Mouse (Mus musculus) cerebellum, postnatal 14 days (tissue): ENCODE measurements around the gene Abcc4.

Source experiments
- DNase-seq, 2 experiments: peaks; one replicate each; pipeline ENCODE4 v3.0.0; 2021; ENCODE audit warnings: mixed read lengths in 2 of 2

Abcc4 gene

DNA sequence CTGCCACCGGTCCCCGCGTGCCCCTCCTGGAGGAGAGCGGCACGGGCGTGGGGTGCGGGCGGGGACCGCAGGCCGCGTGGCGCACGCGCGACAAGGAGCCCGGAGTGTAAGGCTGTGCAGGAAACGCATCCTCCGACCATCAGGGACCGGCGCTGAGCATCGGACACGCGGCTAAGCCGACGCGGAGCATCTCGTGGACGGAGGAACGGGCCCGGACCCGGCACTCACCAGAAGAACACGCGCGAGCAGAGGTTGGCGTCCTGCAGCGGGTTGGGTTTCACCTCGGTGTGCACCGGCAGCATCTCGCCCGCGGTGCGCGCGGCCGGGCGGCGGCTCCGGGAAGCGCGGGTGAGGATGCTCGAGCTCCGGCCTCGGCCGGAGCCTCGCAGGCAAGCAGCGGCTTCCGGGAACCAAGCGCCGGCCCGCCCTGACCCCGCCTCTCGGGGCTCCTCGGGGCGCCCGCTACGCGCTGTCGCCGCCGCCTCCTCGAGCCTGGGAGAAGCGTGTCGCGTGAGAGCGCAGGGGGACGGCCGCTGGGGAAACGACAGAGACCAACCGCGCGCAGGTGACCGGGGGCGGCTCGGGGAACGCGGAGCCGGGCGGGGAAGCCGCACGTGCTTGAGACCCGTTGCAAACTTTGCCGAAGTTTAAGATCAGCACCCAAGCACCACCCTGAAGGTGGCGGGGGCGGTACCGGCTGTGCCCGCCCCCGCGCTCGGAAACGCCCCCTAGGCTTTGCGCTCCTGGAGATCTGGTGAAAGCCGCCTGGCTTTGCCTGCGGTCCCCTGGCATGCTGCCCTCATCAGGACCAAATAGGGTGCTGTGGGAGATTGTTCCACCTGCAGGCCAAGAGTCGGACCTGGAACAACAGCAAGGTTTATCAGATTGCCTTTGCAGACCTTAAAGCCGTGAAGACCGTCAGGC lies at the start of gene Abcc4:
Gene Abcc4, minus strand, starts transcription at position 412 of the 924 bp plus-strand sequence.
- peak; percentile 57 to 63 for DNase-seq

DNA sequence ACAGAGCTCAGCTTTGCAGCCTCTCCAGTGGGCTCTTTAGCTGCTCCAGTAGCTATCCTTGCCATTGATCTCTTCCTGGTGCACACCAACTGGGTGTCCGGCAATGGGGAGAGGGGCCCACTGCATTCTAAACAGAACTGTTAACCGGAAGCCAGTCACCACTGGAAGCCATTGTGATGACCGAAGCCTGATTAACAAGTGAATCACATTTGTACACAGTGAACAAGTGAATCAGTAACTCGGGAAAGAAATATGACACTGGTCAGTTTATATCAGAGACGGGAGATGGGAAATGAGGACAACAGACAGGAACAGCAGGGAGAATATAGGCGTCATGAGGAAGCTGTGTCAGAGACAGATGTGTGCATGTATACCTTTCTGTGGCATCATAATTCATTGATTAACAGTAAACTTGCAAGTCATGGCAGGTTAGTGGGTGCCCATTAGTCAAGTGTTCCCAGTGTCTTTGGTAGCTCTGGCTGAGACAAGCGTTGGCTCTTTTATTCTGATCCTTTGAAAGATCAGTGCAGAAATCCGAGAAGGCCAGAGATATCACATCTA lies 45.3 kb upstream of the Abcc4 start:
- no peak for DNase-seq

DNA sequence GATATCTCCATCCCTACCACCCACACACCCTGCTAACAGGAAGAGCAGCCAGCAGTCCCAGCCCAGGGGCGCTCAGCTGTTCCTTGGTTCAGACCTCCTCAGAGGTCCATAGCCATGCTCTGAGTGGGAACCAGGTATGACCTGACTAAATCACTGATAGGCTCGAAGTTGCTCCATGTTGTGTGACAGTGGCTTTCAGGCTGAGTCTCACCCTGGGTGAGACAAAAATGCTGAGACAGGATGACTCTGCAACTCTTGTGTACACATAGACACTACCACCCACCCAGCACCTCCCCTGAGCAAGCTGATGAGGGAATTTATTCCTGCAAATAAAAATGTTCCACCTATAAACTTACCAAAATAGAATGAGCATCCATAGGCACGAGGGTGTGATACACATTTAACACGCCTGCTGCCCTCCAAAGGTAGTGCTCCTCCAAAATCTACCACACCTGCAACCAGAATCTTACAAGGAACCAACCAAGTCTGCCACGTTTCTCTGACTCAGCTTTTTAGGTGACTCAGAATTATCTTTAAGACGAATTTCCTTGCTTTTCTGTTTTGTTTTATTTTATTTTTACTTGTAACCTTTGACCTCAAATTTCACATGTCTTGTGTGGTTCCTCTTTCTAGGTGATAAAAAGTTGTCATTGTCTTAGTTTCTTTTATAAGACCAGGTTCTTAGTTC lies 44.6 kb upstream of the Abcc4 start:
- no peak for DNase-seq

DNA sequence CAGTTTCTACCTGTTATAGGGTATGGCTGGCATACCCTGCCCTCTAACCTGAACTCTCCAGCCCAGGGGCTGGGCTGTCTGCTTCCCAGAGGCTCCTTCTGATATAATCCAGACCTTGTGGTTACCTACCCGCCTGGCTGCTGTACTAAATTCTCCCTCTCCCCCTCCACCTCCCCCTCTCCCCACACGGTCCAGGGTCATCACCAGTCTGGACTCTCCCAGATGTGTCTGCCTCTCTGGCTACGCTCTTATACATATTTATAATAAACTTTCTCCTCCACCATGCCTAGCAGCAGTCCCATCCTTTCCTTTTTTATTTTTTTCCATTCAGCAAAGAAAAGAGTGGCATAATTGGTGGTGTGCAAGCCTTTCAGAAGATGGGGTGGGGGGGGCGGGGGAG lies 43.7 kb upstream of the Abcc4 start:
- DNase-seq = no peak

DNA sequence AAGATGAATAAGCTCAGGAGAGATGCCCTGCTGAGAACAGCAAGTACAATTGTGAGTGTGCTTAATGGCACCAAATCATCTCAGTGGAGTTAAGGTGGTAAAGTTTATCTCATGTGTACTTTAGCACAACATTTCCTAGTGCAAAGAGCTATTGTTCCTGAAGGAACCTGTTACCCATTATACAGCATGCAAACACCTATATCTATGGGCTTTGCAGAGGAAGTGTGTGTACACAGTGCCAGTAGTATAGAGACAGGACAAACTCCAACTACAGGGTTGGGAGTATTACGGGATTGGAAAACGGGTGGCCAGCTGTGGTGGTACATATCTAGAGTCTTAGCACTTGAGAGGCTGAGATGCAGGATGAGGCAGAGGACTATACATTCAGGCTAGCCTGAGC lies 43.0 kb upstream of the Abcc4 start:
- no peak for DNase-seq

DNA sequence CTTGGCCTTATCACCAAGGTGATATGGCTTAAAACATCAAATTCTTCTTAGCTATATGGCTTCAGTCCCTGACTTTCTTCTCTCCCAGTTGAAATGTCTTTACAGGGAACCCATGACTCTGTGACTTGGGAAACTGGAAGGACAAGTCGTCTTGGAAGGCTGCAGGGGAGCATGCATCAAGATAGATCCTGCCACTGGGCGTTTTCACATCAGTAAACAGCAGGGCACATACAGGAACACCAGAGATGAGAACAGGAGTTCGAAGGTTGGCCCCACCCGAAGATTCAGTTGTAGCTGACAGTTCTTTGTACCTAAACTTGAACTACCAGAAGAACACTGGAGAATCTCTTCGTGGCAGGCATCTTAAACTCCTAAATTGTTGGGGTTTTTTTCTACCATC lies 36.8 kb upstream of the Abcc4 start:
- no peak for DNase-seq

DNA sequence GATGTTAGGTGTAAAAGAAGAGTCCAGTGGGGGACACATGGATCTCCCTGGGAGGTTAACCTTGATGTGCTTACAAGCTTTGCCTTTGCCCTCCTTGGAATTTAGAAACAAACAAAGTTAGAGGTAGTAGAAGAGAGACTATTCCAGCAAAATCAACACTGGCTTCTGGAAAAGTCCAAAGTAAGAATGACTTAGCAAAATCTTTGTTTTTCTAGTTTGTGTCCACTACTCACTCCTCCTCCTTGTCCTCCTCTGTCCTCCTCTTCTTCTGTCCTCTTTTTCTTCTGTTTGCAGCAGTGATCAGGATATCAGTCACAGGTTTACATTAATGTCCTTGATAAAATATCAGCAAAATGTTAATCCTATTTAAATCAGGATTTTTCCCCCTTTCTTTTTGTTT lies 35.8 kb upstream of the Abcc4 start:
- DNase-seq = no peak

DNA sequence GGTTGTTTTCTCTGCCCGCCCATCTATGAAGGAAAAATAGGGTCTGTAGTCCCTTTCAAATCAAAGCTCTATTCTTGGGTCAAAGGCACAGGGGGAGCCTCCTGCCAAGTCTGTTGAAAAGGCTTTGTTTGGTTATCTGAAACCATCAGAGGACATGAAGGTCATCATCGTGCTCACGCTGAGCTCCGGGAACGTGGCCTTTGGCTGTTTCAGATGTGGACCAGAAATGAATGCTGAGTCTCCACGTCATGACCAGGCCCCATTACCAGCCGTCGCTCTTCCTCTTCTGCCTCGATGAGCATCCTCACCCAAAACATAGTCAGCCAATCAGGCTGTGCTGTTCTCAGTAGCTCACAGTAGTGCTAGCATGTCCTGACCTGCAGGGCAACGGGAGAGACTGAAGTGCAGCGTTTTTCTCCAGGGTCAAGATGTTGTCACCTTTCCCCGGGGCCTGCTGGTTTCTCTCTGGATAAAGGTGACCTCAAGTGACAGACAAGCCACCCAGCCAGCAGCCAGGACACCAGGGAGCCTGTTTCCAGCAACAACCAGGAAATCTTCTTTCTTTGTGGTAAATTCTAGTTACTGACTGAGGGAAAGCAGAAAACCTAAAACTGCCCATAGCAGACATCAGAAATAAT lies 31.4 kb upstream of the Abcc4 start:
- DNase-seq = no peak

DNA sequence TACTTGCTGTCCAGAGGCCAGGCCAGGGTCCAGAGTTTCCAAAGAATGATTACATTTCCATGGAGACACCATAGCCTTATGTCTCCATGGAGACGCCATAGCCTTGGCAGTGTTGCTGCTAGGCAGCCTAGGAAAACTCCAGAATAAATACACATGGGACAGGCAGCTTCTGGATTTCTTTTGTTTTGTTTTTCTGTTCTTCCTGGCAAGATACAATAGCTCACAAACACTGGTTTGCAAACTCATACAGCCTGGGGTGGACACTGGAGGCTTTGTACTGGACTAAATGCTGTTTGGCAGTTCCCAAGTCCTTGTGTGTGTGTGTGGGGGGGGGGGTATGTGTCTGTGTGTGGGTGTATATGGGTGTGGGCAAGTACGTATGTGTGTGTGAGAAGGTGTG lies 29.1 kb upstream of the Abcc4 start:
- no peak for DNase-seq

DNA sequence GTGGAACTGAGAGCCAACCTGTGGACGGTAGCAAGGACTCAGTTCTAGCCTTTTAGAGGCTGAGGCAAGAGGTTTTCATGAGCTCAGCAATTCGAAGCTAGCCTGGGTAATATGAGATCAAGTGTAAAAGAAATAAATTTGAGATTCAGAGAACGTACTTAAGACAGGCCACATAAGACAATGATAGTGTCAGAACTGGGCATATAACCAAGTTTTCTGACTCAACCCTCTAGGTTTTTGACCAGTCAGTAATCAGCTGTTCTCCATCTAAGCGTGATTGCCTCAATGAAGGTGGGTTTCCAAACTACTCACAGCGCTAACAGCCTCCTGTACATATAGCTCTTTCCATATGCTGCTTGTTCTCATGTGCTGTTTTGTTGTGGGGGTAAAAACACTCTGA lies 27.1 kb upstream of the Abcc4 start:
- no peak for DNase-seq

DNA sequence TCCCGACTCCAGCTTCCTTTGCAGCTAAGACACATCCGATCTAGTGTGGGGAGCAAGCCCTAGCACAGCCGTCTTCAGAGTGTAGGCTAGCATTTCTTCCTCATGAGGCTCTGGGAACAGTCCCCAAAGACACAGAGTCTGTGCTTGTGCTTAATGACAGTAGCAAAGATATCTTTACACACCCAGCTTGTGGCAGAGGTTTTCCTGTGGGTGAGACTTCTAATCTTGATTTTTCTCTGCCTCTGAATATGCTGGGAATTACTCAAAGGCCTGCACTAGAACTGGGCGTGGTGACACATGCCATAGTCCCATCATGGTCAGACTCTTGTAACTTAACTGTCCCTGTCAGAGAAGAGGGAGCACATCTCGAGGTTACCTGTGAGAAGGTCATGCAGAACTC lies 24.6 kb upstream of the Abcc4 start:
- no peak for DNase-seq

DNA sequence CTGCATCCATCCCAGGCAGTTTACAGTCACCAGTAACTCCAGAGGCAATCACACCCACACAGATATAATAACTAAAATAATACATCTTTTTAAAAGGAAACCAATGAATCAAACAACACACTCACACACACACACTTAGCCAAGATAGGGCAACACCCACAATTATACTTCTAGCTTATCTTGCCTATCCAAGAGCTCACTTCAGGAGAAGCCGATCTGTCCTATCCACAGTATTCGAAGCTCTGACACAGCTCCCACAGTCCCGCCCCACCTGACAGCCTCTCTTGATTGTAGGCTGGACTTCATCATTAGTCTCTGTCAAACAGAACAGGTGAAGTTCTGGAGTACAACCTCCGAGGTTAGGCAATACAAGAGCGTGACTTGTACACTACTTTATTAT lies 19.4 kb upstream of the Abcc4 start:
- DNase-seq = no peak

DNA sequence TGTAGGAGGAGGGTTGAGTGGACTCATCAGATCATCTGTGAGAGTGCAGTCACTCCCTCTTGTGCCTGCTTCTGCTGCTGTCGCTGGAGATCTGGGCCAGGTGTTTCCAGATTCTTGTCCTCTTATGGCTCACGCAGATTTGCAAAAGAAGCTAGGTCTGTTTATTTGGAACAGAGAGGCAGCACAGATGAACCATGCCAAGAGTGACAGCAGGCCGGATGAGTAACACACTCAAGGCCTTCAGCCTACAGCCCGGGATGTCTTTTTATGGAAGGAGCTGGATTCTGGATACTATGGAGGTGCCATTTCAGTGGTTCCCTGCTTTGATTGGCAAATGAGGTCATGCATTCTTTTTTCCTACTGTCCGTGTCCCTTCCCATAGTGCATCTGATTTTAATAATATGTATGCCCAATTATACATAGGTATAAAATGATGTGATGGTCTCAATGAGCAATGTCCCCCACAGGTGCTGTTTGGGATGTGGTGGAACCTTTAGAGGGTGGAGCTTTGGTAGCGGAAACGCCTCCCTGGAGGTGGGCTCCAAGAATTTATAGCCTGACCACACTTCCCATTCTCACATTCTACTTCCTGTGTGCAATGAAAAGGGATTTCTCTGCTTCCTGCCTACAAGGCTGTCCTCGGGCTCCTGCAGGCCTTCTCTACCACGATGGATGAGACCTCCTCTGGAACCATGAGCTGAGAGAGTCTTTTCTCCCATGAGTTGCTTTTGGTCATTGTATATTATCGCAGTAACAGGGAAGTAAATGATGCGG lies 18.1 kb upstream of the Abcc4 start:
- peak in 1 of 2 experiments; percentile 43 for DNase-seq

DNA sequence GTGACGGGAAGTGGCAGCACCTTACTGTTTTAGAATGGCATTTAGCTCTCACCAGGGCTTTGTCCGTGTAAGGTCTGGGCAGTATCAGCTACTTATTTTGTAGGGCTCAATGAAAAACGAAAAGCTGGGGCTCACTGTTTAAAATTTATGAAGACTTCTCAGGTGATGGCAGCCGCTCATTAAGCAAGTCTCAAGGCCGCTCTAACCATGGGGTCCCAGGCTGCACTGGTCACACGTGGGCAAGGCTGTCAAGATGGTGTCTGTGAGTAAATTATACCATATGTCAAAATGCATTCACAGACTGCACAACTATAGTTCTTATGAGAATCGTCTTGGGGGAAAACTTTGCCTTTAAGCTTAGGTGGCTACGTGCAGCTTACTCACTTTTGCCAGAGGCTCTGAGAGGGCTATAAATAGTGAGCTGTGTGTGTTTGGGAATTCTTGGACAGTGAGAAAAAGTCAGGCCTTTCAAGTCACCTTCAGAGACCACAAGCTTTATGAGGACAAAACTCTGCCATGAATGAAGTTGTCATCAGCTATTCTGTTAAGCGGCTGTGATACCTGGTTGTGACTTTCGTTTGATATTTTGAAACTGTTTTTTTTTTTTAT lies 13.7 kb upstream of the Abcc4 start:
- no peak for DNase-seq

DNA sequence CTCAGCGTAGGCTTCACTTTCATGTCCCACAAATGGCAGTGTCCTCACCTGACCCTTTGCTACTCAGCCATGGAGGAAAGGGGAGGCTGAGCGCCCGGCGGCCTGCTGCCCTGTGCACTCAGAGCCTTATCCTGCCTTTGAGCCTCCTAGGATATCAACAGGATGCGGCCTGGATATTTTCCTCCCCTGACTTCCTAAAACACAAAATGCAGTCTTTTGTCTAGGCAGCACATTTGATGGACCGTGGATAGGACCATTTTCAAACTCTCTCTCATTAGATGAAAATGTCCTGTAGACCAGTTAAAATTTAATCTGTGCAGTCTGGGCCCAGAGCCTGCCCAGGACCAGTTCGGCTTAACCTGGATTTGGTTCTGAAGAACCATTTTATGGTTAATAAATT lies 12.6 kb upstream of the Abcc4 start:
- no peak for DNase-seq

DNA sequence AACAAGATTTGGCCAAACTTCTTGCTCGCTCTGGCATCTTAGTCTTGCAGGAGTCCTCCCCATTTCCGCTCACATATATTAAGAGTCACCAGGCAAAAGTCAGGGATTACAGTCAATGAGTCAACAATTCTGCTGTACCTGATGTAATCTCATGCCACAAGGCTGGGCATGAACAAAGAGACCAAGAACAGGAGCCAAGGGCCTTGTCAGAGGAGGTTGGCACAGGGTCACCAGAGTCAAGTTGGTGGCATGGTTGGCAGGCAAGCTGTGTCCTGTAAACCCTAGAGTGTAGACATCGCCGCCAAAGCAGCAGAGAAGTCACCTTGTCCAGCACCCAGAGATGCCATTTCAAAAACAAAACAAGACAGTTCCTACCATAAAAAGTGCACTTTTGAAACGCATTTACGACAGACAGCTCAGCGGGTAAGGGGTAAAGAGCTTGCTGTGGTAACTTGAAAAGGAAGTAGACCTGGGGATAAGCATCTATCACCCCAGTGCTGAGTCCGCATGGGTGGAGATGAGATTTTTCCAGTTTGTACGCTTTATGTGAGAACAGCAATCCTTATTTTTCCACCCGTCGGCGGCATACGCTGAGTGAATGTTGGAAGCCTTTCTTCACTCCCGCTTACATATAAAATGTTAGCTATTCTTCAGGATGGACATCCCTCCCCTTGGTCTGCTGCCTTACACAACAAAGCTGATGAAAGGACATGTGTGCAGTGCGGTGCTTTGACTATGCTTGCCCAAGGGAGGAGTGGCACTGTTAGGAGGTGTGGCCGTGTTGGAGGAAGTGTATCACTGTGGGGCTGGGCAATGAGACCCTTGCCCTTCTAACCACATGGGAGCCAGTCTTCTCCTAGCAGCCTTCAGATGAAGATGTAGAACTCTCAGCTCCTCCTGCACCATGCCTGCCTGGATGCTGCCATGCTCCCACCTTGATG lies 10.6 kb upstream of the Abcc4 start:
- DNase-seq = no peak

DNA sequence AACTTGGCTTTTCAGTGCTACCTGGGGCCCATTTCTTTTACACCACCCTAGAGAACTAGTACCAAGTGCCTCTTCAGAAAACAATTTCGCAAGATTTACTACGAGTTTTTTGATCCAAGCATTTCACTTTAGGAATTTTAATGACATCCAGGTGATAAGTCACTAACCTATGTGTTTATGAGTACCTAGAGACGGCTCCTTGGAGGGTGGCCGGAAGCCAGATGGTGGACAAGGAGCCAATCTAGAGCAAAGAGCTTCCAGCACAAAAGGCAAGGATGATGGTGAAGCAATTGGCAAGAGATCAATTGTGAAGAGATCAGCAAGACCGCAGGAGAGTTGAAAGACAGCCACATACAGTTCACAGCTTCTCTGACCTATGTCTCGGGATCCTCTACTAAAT lies 8.7 kb upstream of the Abcc4 start:
- DNase-seq = no peak

DNA sequence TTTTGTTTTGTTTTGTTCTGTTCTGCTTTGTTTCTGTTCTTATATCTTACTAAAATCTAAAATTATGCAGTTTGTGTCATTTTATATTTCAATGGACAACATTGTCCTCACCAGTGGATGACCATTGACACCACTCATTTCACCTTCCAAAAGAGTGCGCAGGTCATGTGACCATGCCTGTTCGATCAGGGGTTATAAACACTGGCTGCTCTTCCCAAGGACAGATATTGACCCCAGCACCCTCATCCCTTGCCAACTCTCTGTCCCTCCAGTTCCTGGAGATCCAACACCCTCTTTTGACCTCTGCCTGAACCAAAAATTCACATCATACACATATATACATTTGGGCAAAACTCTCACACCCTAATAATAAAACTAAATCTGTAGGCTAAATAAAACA lies 8.3 kb upstream of the Abcc4 start:
- no peak for DNase-seq

DNA sequence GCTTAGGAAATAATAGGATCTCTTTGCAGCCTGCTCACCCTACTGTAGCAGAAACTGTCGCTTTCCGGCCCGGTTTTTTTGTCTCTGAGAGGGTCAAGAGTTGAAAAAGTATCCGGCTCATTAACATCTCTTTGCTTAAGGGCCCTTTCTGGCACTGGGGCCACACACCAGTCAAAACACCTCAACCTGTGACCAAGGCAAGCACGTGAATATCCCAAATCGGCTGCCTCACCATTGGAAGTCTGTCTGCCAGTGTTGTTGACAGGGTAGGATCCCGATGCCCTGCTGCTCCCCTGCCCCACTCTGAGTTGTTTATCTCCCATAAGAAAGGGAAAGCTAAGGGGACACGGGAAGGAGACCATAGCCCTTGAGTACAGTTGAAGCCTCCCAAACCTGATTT lies 7.8 kb upstream of the Abcc4 start:
- no peak for DNase-seq

DNA sequence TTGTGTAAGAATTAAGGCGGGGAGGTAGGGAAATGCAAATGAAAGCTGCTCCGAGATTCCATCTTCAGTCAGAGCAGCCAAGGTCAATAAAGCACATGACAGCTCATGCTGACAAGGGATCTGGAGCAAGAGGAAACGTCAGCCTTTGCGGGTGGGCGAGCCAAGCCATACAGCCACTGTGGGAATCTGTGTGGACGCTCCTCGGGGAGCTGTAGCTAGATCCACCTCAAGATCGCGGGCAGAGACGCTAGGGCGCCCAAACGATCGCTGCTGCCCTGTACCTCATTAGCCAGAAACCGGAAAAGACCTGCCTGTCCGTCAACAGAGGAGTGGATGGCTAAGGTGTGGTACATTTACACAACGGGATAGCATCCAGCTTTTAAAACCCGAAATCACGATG lies 7.4 kb upstream of the Abcc4 start:
- peak in 1 of 2 experiments; percentile 28 for DNase-seq

DNA sequence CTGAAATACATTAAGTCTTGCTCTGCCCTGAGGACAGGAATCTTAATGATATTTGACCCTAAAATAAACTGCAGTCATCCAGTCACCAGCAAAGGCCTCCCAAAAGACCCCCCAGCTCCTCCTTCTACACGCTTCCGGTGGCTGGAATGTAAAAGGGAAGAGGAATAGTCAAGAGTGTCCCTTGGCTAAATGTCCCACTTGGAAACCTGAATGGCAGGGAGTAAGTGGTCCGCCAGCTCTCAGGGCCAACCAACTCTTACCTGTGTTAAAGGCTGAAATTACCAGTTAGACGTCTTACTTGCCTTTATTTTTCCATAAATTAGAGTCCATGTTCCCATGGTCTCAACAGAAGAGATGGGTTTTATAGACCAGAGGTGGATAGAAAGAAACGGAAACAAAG lies 6.9 kb upstream of the Abcc4 start:
- no peak for DNase-seq
